Mouse (Mus musculus): Measurements from ENCODE around the gene Camk1d. TPM values are rescaled to one million over a fixed set of nuclear protein-coding genes. Genes with fewer than 3 reads are reported as not detected.
"Not testable (repeated sequence)": the region's sequence is repeated elsewhere in the genome, so short reads cannot be mapped to it uniquely, and the experiment has no call there.

The Camk1d gene
- polyA plus RNA-seq, 1 experiment from 2014 or later = 3.8 TPM

DNA sequence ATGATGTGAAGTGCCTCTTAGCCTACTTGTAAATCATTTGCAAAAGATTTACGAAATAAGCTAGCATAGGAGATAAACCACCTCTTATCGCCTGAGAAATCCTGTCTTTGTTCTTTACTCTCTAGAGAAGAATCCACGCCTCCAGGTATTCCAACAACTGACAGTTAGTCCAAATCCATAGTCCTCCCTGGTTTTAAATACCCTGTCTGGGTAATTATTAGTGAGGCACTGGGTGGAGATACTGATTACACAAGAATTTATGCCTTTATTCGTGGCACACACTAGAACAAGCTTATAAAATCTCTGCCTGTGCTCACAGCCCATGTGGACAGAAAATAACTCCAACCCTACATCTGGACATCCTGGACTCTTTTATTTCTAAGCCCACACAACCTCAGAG lies 150.6 kb downstream of the Camk1d start:
- H3K4me2 ChIP-seq (ENCODE audit: low read length) = no peak overlapping the region
- no peaks in the 10 kb centered on the region for H3K9me3 ChIP-seq (replicated peaks; ENCODE audit: control insufficient read depth, low read length)
- WGBS = 89% methylated on average over 4 of the region's 4 CpGs
- H3K36me3 ChIP-seq (ENCODE audit: control insufficient read depth, insufficient read depth, low read length) = no peaks in the 10 kb centered on the region
- no peaks in the 10 kb centered on the region for H3K27me3 ChIP-seq (replicated peaks; ENCODE audit: control insufficient read depth, insufficient read depth, low read length)
- DNase-seq (ENCODE audit: low spot score) (no peak), ATAC-seq (no peak)
- no peak overlapping the region for H3K27ac ChIP-seq (ENCODE audit: low read depth, low read length)
- H3K9ac ChIP-seq (ENCODE audit: low read length) = no peak overlapping the region
- H3K4me3 ChIP-seq (ENCODE audit: low read depth, low read length) = no peak overlapping the region
- H3K4me1 ChIP-seq (ENCODE audit: control insufficient read depth, insufficient read depth, low read length) = no peaks in the 10 kb centered on the region

DNA sequence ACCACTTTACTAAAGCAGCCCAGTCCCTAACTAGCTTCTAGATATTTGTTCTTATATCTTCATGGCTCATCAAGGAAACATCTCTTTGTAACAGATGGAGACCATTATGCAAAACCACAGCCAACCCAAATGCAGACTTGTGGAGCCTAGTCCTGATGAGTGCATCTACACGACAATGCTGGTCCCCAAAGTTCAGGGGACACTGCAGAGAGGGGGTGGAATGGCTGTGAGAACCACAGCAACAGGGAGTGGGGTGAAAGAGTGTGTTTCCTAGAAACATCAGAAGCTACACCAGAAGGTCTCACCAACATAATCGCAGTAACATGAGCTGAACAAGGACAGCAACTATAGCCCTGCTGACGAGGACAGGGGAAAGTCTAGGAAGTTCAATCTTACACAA lies 152.9 kb downstream of the Camk1d start:
- WGBS = 93% methylated on average over 3 of the region's 3 CpGs
- ATAC-seq = no peak
- Histone ChIP-seq H3K36me3 (ENCODE audit: control insufficient read depth, insufficient read depth, low read length) (no peaks in the 10 kb centered on the region), H3K4me3 (ENCODE audit: low read depth, low read length) (no peak overlapping the region), H3K27me3 (replicated peaks; ENCODE audit: control insufficient read depth, insufficient read depth, low read length) (no peaks in the 10 kb centered on the region), H3K4me2 (ENCODE audit: low read length) (no peak overlapping the region), H3K9ac (ENCODE audit: low read length) (no peak overlapping the region), H3K4me1 (ENCODE audit: control insufficient read depth, insufficient read depth, low read length) (no peaks in the 10 kb centered on the region), H3K27ac (ENCODE audit: low read depth, low read length) (no peak overlapping the region), H3K9me3 (replicated peaks; ENCODE audit: control insufficient read depth, low read length) (no peaks in the 10 kb centered on the region)
- no peak for DNase-seq (ENCODE audit: low spot score)

DNA sequence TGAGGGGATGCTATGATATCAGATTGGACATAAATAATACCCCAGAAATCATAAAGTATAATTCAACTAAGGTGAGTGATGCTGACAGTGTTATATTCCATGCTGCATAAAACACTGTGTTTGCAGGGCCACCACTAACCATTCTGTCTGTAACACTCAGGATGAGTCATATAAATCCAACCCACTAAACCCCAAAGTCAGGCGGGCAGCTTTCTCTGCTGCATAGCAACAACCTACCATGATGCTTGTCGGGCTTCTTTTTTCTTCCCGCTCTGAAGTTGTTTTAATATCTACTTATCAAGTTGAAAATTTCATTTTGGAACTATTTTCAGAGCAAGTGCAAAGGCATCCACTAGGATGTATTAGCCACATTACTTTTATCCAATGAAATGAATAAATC lies 161.1 kb downstream of the Camk1d start:
- no peak overlapping the region for H3K4me3 ChIP-seq (ENCODE audit: low read depth, low read length)
- no peaks in the 10 kb centered on the region for H3K27me3 ChIP-seq (replicated peaks; ENCODE audit: control insufficient read depth, insufficient read depth, low read length)
- no peaks in the 10 kb centered on the region for H3K4me1 ChIP-seq (ENCODE audit: control insufficient read depth, insufficient read depth, low read length)
- H3K36me3 ChIP-seq (ENCODE audit: control insufficient read depth, insufficient read depth, low read length) = no peaks in the 10 kb centered on the region
- no peak for DNase-seq (ENCODE audit: low spot score)
- H3K9me3 ChIP-seq (replicated peaks; ENCODE audit: control insufficient read depth, low read length) = no peaks in the 10 kb centered on the region
- H3K27ac ChIP-seq (ENCODE audit: low read depth, low read length) = no peak overlapping the region
- no peak for ATAC-seq
- WGBS = 96% methylated on average over 3 of the region's 3 CpGs
- no peak overlapping the region for H3K4me2 ChIP-seq (ENCODE audit: low read length)
- H3K9ac ChIP-seq (ENCODE audit: low read length) = no peak overlapping the region

DNA sequence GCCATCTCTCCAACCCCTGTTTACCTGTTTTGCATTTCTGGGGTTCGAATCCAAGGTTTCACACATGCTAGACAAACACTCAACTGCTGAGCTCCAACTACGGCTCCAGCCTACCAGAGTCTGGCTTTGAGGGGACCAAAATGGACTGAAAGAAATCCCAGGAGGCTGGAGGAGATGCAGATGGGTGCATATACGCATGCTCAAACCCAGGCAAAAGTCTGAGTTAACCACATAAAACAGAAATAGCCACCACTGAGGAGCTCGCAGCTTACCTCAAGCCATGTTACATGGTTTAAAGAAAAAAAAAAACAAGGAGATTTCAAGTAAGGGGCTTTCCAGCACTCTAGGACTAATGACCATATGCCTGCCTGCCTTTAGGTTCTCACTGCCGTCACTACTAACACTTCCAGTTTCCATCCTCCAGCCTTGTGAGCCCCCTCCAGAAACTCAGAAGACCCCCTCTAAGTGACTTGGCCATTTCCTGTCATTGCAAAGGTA lies 162.5 kb downstream of the Camk1d start:
- ATAC-seq = no peak
- no peaks in the 10 kb centered on the region for H3K36me3 ChIP-seq (ENCODE audit: control insufficient read depth, insufficient read depth, low read length)
- H3K27me3 ChIP-seq (replicated peaks; ENCODE audit: control insufficient read depth, insufficient read depth, low read length) = no peaks in the 10 kb centered on the region
- H3K9ac ChIP-seq (ENCODE audit: low read length) = no peak overlapping the region
- no peak overlapping the region for H3K4me3 ChIP-seq (ENCODE audit: low read depth, low read length)
- DNase-seq (ENCODE audit: low spot score) = no peak
- no peaks in the 10 kb centered on the region for H3K4me1 ChIP-seq (ENCODE audit: control insufficient read depth, insufficient read depth, low read length)
- H3K9me3 ChIP-seq (replicated peaks; ENCODE audit: control insufficient read depth, low read length) = no peaks in the 10 kb centered on the region
- 90% methylated on average over 5 of the region's 5 CpGs for WGBS
- no peak overlapping the region for H3K27ac ChIP-seq (ENCODE audit: low read depth, low read length)
- no peak overlapping the region for H3K4me2 ChIP-seq (ENCODE audit: low read length)

DNA sequence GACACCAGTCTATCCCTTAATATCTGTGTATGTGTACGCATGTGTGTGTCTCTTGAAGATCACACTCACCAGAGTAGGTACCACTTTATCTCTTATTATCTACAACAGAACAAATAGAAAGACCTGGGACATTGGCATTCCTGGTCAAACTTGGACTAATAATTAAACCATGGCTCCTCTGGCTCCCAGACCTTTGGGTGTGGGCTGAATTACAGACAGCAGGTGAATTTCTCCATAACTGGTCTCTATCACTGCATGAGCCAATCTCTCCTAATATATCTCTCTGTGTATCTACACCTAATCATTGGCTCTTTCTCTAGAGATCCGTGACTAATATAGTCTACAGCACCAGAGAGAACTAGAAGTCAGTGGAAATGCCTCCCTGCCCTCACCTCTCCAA lies 165.0 kb downstream of the Camk1d start:
- no peak for ATAC-seq
- no peak overlapping the region for H3K4me2 ChIP-seq (ENCODE audit: low read length)
- no peak overlapping the region for H3K9ac ChIP-seq (ENCODE audit: low read length)
- DNase-seq (ENCODE audit: low spot score) = no peak
- no peaks in the 10 kb centered on the region for H3K36me3 ChIP-seq (ENCODE audit: control insufficient read depth, insufficient read depth, low read length)
- no peaks in the 10 kb centered on the region for H3K9me3 ChIP-seq (replicated peaks; ENCODE audit: control insufficient read depth, low read length)
- no peaks in the 10 kb centered on the region for H3K27me3 ChIP-seq (replicated peaks; ENCODE audit: control insufficient read depth, insufficient read depth, low read length)
- H3K4me3 ChIP-seq (ENCODE audit: low read depth, low read length) = no peak overlapping the region
- H3K4me1 ChIP-seq (ENCODE audit: control insufficient read depth, insufficient read depth, low read length) = no peaks in the 10 kb centered on the region
- no peak overlapping the region for H3K27ac ChIP-seq (ENCODE audit: low read depth, low read length)
- WGBS = 94% methylated on average over 2 of the region's 2 CpGs

DNA sequence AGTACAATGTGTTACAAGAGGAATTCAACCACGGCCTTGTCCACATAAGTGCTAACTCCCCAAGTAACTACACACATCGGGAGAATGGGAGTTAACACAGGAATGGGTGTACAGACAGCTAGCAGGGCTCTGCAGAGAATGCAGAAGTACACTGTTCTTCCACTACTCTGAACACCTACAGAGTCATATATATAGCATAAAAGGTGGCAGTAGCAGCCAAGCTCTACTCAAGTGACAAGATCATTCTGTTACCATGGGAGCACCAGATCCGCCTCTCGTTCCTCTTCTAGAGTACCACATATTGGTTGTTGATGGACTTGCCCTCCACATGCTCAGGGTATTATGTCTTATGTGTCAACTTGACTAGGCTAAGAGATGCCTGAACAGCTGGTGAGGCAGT lies 165.4 kb downstream of the Camk1d start:
- DNase-seq (ENCODE audit: low spot score) = no peak
- no peak overlapping the region for H3K4me2 ChIP-seq (ENCODE audit: low read length)
- no peaks in the 10 kb centered on the region for H3K4me1 ChIP-seq (ENCODE audit: control insufficient read depth, insufficient read depth, low read length)
- ATAC-seq = no peak
- no peak overlapping the region for H3K9ac ChIP-seq (ENCODE audit: low read length)
- H3K27me3 ChIP-seq (replicated peaks; ENCODE audit: control insufficient read depth, insufficient read depth, low read length) = no peaks in the 10 kb centered on the region
- H3K36me3 ChIP-seq (ENCODE audit: control insufficient read depth, insufficient read depth, low read length) = no peaks in the 10 kb centered on the region
- no peak overlapping the region for H3K27ac ChIP-seq (ENCODE audit: low read depth, low read length)
- no peak overlapping the region for H3K4me3 ChIP-seq (ENCODE audit: low read depth, low read length)
- WGBS = 94% methylated on average over 4 of the region's 4 CpGs
- no peaks in the 10 kb centered on the region for H3K9me3 ChIP-seq (replicated peaks; ENCODE audit: control insufficient read depth, low read length)

DNA sequence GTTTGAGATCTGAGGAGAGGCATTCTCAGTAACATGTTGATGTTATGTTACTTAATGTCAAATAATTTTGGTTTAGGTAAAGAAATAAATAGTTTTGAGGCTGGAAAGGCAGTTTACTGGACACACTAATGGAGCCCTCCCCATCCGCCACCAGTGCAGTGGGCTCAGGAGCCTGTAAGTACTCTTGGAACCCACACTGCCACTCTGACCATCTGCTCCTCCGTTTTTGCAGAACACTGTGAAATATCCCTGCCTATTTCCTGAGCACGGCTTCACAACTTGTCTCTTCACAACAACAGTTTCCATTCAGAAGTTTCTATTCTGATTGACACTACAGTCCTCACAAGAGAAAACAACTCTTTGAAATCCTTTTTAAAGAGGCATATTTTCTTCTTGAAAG lies 173.4 kb downstream of the Camk1d start:
- Histone ChIP-seq H3K9ac (ENCODE audit: low read length) (no peak overlapping the region), H3K4me1 (ENCODE audit: control insufficient read depth, insufficient read depth, low read length) (no peaks in the 10 kb centered on the region), H3K4me2 (ENCODE audit: low read length) (no peak overlapping the region), H3K27me3 (replicated peaks; ENCODE audit: control insufficient read depth, insufficient read depth, low read length) (no peaks in the 10 kb centered on the region), H3K27ac (ENCODE audit: low read depth, low read length) (no peak overlapping the region), H3K36me3 (ENCODE audit: control insufficient read depth, insufficient read depth, low read length) (no peaks in the 10 kb centered on the region), H3K9me3 (replicated peaks; ENCODE audit: control insufficient read depth, low read length) (no peaks in the 10 kb centered on the region), H3K4me3 (ENCODE audit: low read depth, low read length) (no peak overlapping the region)
- DNase-seq (ENCODE audit: low spot score) (peak; percentile 22), ATAC-seq (no peak)
- WGBS = 59% methylated on average over 3 of the region's 3 CpGs

DNA sequence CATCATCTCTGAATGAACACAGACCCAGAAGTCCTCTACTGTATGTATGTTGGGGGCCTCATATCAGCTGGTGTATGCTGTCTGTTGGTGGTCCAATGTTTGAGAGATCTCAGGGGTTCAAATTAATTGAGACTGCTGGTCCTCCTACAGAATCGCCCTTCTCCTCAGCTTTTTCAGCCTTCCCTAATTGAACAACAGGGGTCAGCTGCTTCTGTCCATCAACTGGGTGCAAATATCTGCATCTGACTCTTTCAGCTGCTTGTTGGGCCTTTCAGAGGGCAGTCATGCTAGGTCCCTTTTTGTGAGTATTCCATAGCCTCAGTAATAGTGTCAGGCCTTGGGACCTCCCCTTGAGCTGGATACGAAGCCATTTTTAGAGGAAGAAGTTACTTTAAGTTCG lies 174.4 kb downstream of the Camk1d start:
- not testable (repeated sequence) for DNase-seq (ENCODE audit: low spot score)

DNA sequence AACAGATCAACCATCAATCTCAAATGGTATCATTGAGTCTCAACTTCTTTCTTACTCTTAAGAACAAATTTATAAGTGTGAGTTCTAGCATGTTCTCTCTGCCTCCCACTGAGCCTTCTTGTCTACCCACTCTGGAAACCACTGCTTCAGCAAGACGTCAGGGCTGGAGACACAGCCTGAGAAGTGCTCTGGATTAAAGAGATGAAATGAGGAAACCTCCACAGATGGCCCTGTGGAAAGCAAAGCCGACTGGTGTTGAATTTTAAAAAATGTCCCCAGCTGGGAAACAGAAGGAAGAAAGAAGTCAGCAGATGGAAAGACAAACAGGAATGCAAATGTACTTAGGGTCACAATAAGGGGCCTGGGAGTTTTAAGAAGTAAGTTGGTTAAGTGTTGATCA lies 180.4 kb downstream of the Camk1d start:
- no peaks in the 10 kb centered on the region for H3K27me3 ChIP-seq (replicated peaks; ENCODE audit: control insufficient read depth, insufficient read depth, low read length)
- H3K9me3 ChIP-seq (replicated peaks; ENCODE audit: control insufficient read depth, low read length) = no peaks in the 10 kb centered on the region
- H3K9ac ChIP-seq (ENCODE audit: low read length) = no peak overlapping the region
- no peaks in the 10 kb centered on the region for H3K4me1 ChIP-seq (ENCODE audit: control insufficient read depth, insufficient read depth, low read length)
- no peak for ATAC-seq
- H3K27ac ChIP-seq (ENCODE audit: low read depth, low read length) = no peak overlapping the region
- no peak for DNase-seq (ENCODE audit: low spot score)
- H3K36me3 ChIP-seq (ENCODE audit: control insufficient read depth, insufficient read depth, low read length) = no peaks in the 10 kb centered on the region
- no peak overlapping the region for H3K4me3 ChIP-seq (ENCODE audit: low read depth, low read length)
- no peak overlapping the region for H3K4me2 ChIP-seq (ENCODE audit: low read length)
- WGBS = 58% methylated on average over 2 of the region's 2 CpGs

More for the DNA sequence above, 174.4 kb downstream of the Camk1d start:
- not testable (repeated sequence) for H3K27ac ChIP-seq (ENCODE audit: low read depth, low read length); H3K36me3 ChIP-seq (ENCODE audit: control insufficient read depth, insufficient read depth, low read length); H3K27me3 ChIP-seq (replicated peaks; ENCODE audit: control insufficient read depth, insufficient read depth, low read length); ATAC-seq; H3K9me3 ChIP-seq (replicated peaks; ENCODE audit: control insufficient read depth, low read length); H3K4me1 ChIP-seq (ENCODE audit: control insufficient read depth, insufficient read depth, low read length); H3K4me3 ChIP-seq (ENCODE audit: low read depth, low read length); H3K4me2 ChIP-seq (ENCODE audit: low read length); H3K9ac ChIP-seq (ENCODE audit: low read length)
- WGBS = 67% methylated on average over 3 of the region's 3 CpGs

Data from forebrain, embryonic 14.5 days (tissue).